Mouse (Mus musculus) liver, embryonic 12.5 days (tissue): ENCODE results near the gene Ppp1r10. TPM values are rescaled to one million over a fixed set of nuclear protein-coding genes. Genes with fewer than 3 reads are reported as not detected.
"Not testable (repeated sequence)": the region's sequence is repeated elsewhere in the genome, so short reads cannot be mapped to it uniquely, and the experiment has no call there.

Experiments
- ATAC-seq: fragments of 200-750 bp; cut with Nextera tagmentation; 2 replicates; pipeline ENCODE4 v1.8.0; 2017; ENCODE audit warnings: moderate number of reproducible peaks, mild to moderate bottlenecking, moderate library complexity
- H3K27ac ChIP-seq: fragments of 300-500 bp; sonication (generic); 2 replicates; pipeline ENCODE4 v1.5.1; 2016; ENCODE audit warnings: mild to moderate bottlenecking
- H3K27me3 ChIP-seq: fragments of 300-500 bp; sonication (generic); replicated peaks from 2 replicates; pipeline ENCODE4 v1.6.1; 2016; ENCODE audit warnings: mild to moderate bottlenecking, moderate library complexity
- H3K36me3 ChIP-seq: fragments of 300-500 bp; sonication (generic); 2 replicates; pipeline ENCODE4 v1.6.1; 2016; ENCODE audit warnings: mild to moderate bottlenecking, moderate library complexity
- H3K4me1 ChIP-seq: fragments of 300-500 bp; sonication (generic); 2 replicates; pipeline ENCODE4 v1.6.1; 2016
- H3K4me2 ChIP-seq: fragments of 300-500 bp; sonication (generic); 2 replicates; pipeline ENCODE4 v1.6.1; 2016; ENCODE audit warnings: mild to moderate bottlenecking, moderate library complexity
- H3K4me3 ChIP-seq: fragments of 300-500 bp; sonication (generic); 2 replicates; pipeline ENCODE4 v1.5.1; 2016; ENCODE audit warnings: mild to moderate bottlenecking, moderate library complexity
- H3K9ac ChIP-seq: fragments of 300-500 bp; sonication (generic); 2 replicates; pipeline ENCODE4 v1.6.1; 2016; ENCODE audit warnings: mild to moderate bottlenecking, moderate library complexity
- H3K9me3 ChIP-seq: fragments of 300-500 bp; sonication (generic); replicated peaks from 2 replicates; pipeline ENCODE4 v1.6.1; 2016; ENCODE audit warnings: mild to moderate bottlenecking, moderate library complexity
- WGBS: fragments of 180-500 bp; shearing (Covaris S2); methylation state at CpG from one replicate; pipeline ENCODE4 v1.1.7; 2016; ENCODE audit not compliant: insufficient replicate concordance; 5-methylcytosine and 5-hydroxymethylcytosine counted together
- polyA plus RNA-seq: library from polyadenylated mRNA; unstranded; fragments of >200 nt; fragmentation: Nextera tagmentation; extraction: Ambion mirVana; gene quantifications from 2 replicates; pipeline ENCODE4 v1.2.1, GENCODE M21; 2016

Gene Ppp1r10
- polyA plus RNA-seq, 1 experiment from 2014 or later = 29.0 TPM

- Histone ChIP-seq H3K27ac (peak overlapping the region; percentile 99), H3K4me3 (no peak overlapping the region), H3K4me2 (peak overlapping the region; percentile 85), H3K4me1 (peaks cover 65% of the 10 kb centered on the region), H3K9ac (peak overlapping the region; percentile 97), H3K9me3 (no peaks in the 10 kb centered on the region), H3K36me3 (peaks cover 63% of the 10 kb centered on the region), H3K27me3 (no peaks in the 10 kb centered on the region)
- no peak for ATAC-seq
- 78% methylated on average over 5 of the region's 5 CpGs for WGBS
Measured at GRCm38 (mm10) chr17:35920862-35921562, 4.8 kb downstream of the Ppp1r10 start.

GRCm38 (mm10) chr17:35921710-35922109 is 5.5 kb downstream of the Ppp1r10 start:
- Histone ChIP-seq H3K27me3 (no peaks in the 10 kb centered on the region), H3K4me1 (peaks cover 72% of the 10 kb centered on the region), H3K4me2 (no peak overlapping the region), H3K4me3 (no peak overlapping the region), H3K9me3 (no peaks in the 10 kb centered on the region), H3K27ac (peak overlapping the region; percentile 99; the same call in 1 of the 2 replicates), H3K9ac (no peak overlapping the region), H3K36me3 (peaks cover 70% of the 10 kb centered on the region)
- ATAC-seq = no peak
- WGBS = 92% methylated on average over 4 of the region's 4 CpGs

GRCm38 (mm10) chr17:35922566-35922965 is 6.3 kb downstream of the Ppp1r10 start:
- WGBS = 80% methylated on average over 3 of the region's 3 CpGs
- Histone ChIP-seq H3K4me3 (no peak overlapping the region), H3K27ac (peak overlapping the region; percentile 62), H3K9ac (no peak overlapping the region), H3K4me1 (peaks cover 80% of the 10 kb centered on the region), H3K9me3 (no peaks in the 10 kb centered on the region), H3K36me3 (peaks cover 72% of the 10 kb centered on the region), H3K4me2 (no peak overlapping the region), H3K27me3 (no peaks in the 10 kb centered on the region)
- no peak for ATAC-seq

GRCm38 (mm10) chr17:35923281-35923680 is 7.0 kb downstream of the Ppp1r10 start:
- WGBS = 87% methylated on average over 4 of the region's 4 CpGs
- no peaks in the 10 kb centered on the region for H3K9me3 ChIP-seq
- peaks cover 87% of the 10 kb centered on the region for H3K4me1 ChIP-seq
- H3K4me3 ChIP-seq = no peak overlapping the region
- no peaks in the 10 kb centered on the region for H3K27me3 ChIP-seq
- no peak for ATAC-seq
- no peak overlapping the region for H3K4me2 ChIP-seq
- H3K9ac ChIP-seq = no peak overlapping the region
- no peak overlapping the region for H3K27ac ChIP-seq
- H3K36me3 ChIP-seq = peaks cover 75% of the 10 kb centered on the region

GRCm38 (mm10) chr17:35927471-35927870 is 11.2 kb downstream of the Ppp1r10 start:
- Histone ChIP-seq H3K27me3 (no peaks in the 10 kb centered on the region), H3K4me1 (peaks cover 63% of the 10 kb centered on the region), H3K4me3 (no peak overlapping the region), H3K9ac (peak overlapping the region; percentile 42), H3K4me2 (peak overlapping the region; percentile 45), H3K27ac (peak overlapping the region; percentile 73), H3K36me3 (peaks cover 98% of the 10 kb centered on the region), H3K9me3 (no peaks in the 10 kb centered on the region)
- WGBS = 12% methylated on average over 1 of the region's 1 CpGs
- ATAC-seq = peak; percentile 84

- no peaks in the 10 kb centered on the region for H3K9me3 ChIP-seq
- no peak overlapping the region for H3K4me2 ChIP-seq
- 0 out of 2 replicates have a peak overlapping the region, but pooled peaks have one; percentile 8 for H3K27ac ChIP-seq
- peaks cover 46% of the 10 kb centered on the region for H3K4me1 ChIP-seq
- 96% methylated on average over 2 of the region's 2 CpGs for WGBS
- H3K9ac ChIP-seq = no peak overlapping the region
- H3K4me3 ChIP-seq = no peak overlapping the region
- no peak for ATAC-seq
- H3K27me3 ChIP-seq = no peaks in the 10 kb centered on the region
- peaks cover 81% of the 10 kb centered on the region for H3K36me3 ChIP-seq
Measured at GRCm38 (mm10) chr17:35929534-35929933, 13.3 kb downstream of the Ppp1r10 start.

GRCm38 (mm10) chr17:35930627-35931026 is 14.4 kb downstream of the Ppp1r10 start:
- Histone ChIP-seq H3K27ac (no peak overlapping the region), H3K4me1 (peaks cover 35% of the 10 kb centered on the region), H3K27me3 (no peaks in the 10 kb centered on the region), H3K36me3 (peaks cover 70% of the 10 kb centered on the region), H3K4me3 (no peak overlapping the region), H3K9ac (no peak overlapping the region), H3K9me3 (no peaks in the 10 kb centered on the region), H3K4me2 (no peak overlapping the region)
- WGBS = 90% methylated on average over 12 of the region's 12 CpGs
- no peak for ATAC-seq

GRCm38 (mm10) chr17:35932608-35933007 is 16.4 kb downstream of the Ppp1r10 start:
- Histone ChIP-seq H3K36me3 (peaks cover 50% of the 10 kb centered on the region), H3K4me3 (no peak overlapping the region), H3K4me1 (peaks cover 16% of the 10 kb centered on the region), H3K27me3 (no peaks in the 10 kb centered on the region), H3K4me2 (no peak overlapping the region), H3K9ac (no peak overlapping the region), H3K27ac (no peak overlapping the region), H3K9me3 (no peaks in the 10 kb centered on the region)
- 80% methylated on average over 4 of the region's 4 CpGs for WGBS
- ATAC-seq = no peak

- 80% methylated on average over 14 of the region's 14 CpGs for WGBS
- ATAC-seq, H3K4me1 ChIP-seq: not testable (repeated sequence)
Measured at GRCm38 (mm10) chr17:35935763-35936162, 19.5 kb downstream of the Ppp1r10 start.

GRCm38 (mm10) chr17:35937700-35938348 is 21.6 kb downstream of the Ppp1r10 start:
- H3K9me3 ChIP-seq = no peaks in the 10 kb centered on the region; the same call in 1 of the 2 replicates
- H3K27me3 ChIP-seq = no peaks in the 10 kb centered on the region
- WGBS = 20% methylated on average over 2 of the region's 2 CpGs
- H3K27ac ChIP-seq = no peak overlapping the region
- no peak overlapping the region for H3K9ac ChIP-seq
- H3K4me3 ChIP-seq = no peak overlapping the region
- H3K36me3 ChIP-seq = no peaks in the 10 kb centered on the region; the same call in 1 of the 2 replicates
- H3K4me1 ChIP-seq = no peaks in the 10 kb centered on the region
- ATAC-seq = peak; percentile 37; the same call in 1 of the 2 replicates
- H3K4me2 ChIP-seq = no peak overlapping the region

More at GRCm38 (mm10) chr17:35935763-35936162, 19.5 kb downstream of the Ppp1r10 start:
- not testable (repeated sequence) for H3K4me2 ChIP-seq, H3K27ac ChIP-seq, H3K9me3 ChIP-seq, H3K27me3 ChIP-seq, H3K4me3 ChIP-seq, H3K9ac ChIP-seq
- peaks cover 19% of the 10 kb centered on the region for H3K36me3 ChIP-seq

- Histone ChIP-seq H3K36me3 (no peaks in the 10 kb centered on the region), H3K9ac (no peak overlapping the region), H3K9me3 (no peaks in the 10 kb centered on the region; the same call in 1 of the 2 replicates), H3K4me1 (no peaks in the 10 kb centered on the region), H3K27me3 (no peaks in the 10 kb centered on the region), H3K27ac (no peak overlapping the region), H3K4me3 (no peak overlapping the region), H3K4me2 (no peak overlapping the region)
- 50% methylated on average over 2 of the region's 2 CpGs for WGBS
- no peak for ATAC-seq
Measured at GRCm38 (mm10) chr17:35939108-35939507, 22.9 kb downstream of the Ppp1r10 start.

- Histone ChIP-seq H3K27me3 (no peaks in the 10 kb centered on the region), H3K4me2 (no peak overlapping the region), H3K4me1 (no peaks in the 10 kb centered on the region), H3K36me3 (no peaks in the 10 kb centered on the region), H3K9ac (no peak overlapping the region), H3K4me3 (no peak overlapping the region), H3K27ac (no peak overlapping the region), H3K9me3 (no peaks in the 10 kb centered on the region; the same call in 1 of the 2 replicates)
- WGBS = 50% methylated on average over 1 of the region's 1 CpGs
- ATAC-seq = no peak
Measured at GRCm38 (mm10) chr17:35939941-35940340, 23.7 kb downstream of the Ppp1r10 start.
